Mouse (Mus musculus): ENCODE data around the gene Rnf182.

- TF ChIP-seq POLR2A (IDR thresholded peaks at IDR 0.05; ENCODE audit: insufficient read depth, low read depth, low read length), result no peak
- no peak for TF ChIP-seq CTCF (IDR thresholded peaks at IDR 0.05)
- no peak for TF ChIP-seq EP300 (IDR thresholded peaks at IDR 0.05; ENCODE audit: insufficient read depth, low read depth, low read length)
Measured at GRCm38 (mm10) chr13:43575431-43575830, 40.1 kb upstream of the Rnf182 start.

All from heart, adult 2 months (tissue).